Mouse (Mus musculus): ENCODE measurements around the gene Nkain1. TPM values are rescaled to one million over a fixed set of nuclear protein-coding genes. Genes with fewer than 3 reads are reported as not detected.

Nkain1 gene
- polyA plus RNA-seq, 1 experiment, result not detected

GRCm38 (mm10) chr4:130537371-130537770 lies 36.6 kb downstream of the Nkain1 start:
- Histone ChIP-seq H3K4me3 (replicated peaks) (no peak overlapping the region), H3K9me3 (peaks cover 9% of the 10 kb centered on the region), H3K27me3 (replicated peaks) (peaks cover 34% of the 10 kb centered on the region), H3K36me3 (replicated peaks; ENCODE audit: low read length) (no peaks in the 10 kb centered on the region), H3K4me1 (no peaks in the 10 kb centered on the region; the same call in 1 of the 2 replicates)
- TF ChIP-seq FLI1 (IDR thresholded peaks at IDR 0.05; ENCODE audit: low read length) (no peak), GATA1 (IDR thresholded peaks at IDR 0.05; ENCODE audit: borderline replicate concordance, low read length) (no peak)

GRCm38 (mm10) chr4:130535789-130536188 lies 38.2 kb downstream of the Nkain1 start:
- Histone ChIP-seq H3K4me3 (replicated peaks) (no peak overlapping the region), H3K9me3 (peaks cover 9% of the 10 kb centered on the region), H3K4me1 (peaks cover 7% of the 10 kb centered on the region), H3K36me3 (replicated peaks; ENCODE audit: low read length) (no peaks in the 10 kb centered on the region), H3K27me3 (replicated peaks) (peaks cover 40% of the 10 kb centered on the region)
- TF ChIP-seq GATA1 (IDR thresholded peaks at IDR 0.05; ENCODE audit: borderline replicate concordance, low read length), result no peak
- no peak for TF ChIP-seq FLI1 (IDR thresholded peaks at IDR 0.05; ENCODE audit: low read length)

- H3K4me1 ChIP-seq, result peaks cover 7% of the 10 kb centered on the region
- no peak for TF ChIP-seq GATA1 (IDR thresholded peaks at IDR 0.05; ENCODE audit: borderline replicate concordance, low read length)
- TF ChIP-seq FLI1 (IDR thresholded peaks at IDR 0.05; ENCODE audit: low read length), result no peak
- H3K27me3 ChIP-seq (replicated peaks), result peaks cover 46% of the 10 kb centered on the region
- no peaks in the 10 kb centered on the region for H3K36me3 ChIP-seq (replicated peaks; ENCODE audit: low read length)
- peaks cover 14% of the 10 kb centered on the region for H3K9me3 ChIP-seq
- H3K4me3 ChIP-seq (replicated peaks), result no peak overlapping the region
Observed at GRCm38 (mm10) chr4:130533975-130534374, 40.0 kb downstream of the Nkain1 start.

DNA sequence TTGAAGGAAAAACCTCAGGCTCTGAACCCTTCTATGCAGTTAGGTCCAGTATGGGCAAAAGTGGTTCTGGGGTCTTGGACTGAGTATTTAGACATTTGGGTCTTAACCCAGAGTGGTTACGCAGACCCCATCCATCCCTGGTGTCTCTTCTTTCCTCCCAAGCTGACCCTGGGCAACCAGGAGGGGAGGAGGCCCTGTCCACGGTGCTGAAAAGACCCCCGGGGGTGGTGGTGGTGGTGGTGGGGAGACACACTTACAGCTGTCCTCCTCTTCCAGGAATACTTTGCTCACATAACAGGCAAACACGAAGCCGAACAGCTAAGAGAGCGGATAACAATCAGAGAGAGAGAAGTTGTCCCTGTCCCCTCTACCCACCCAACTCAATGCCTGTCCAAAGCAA lies 41.6 kb downstream of the Nkain1 start:
- Histone ChIP-seq H3K36me3 (replicated peaks; ENCODE audit: low read length) (no peaks in the 10 kb centered on the region), H3K27me3 (replicated peaks) (peaks cover 40% of the 10 kb centered on the region), H3K4me3 (replicated peaks) (no peak overlapping the region), H3K4me1 (peaks cover 7% of the 10 kb centered on the region), H3K9me3 (peaks cover 24% of the 10 kb centered on the region)
- TF ChIP-seq GATA1 (IDR thresholded peaks at IDR 0.05; ENCODE audit: borderline replicate concordance, low read length), result no peak
- TF ChIP-seq FLI1 (IDR thresholded peaks at IDR 0.05; ENCODE audit: low read length), result no peak

GRCm38 (mm10) chr4:130531645-130532280 lies 42.2 kb downstream of the Nkain1 start:
- TF ChIP-seq FLI1 (IDR thresholded peaks at IDR 0.05; ENCODE audit: low read length) (no peak), GATA1 (IDR thresholded peaks at IDR 0.05; ENCODE audit: borderline replicate concordance, low read length) (no peak)
- Histone ChIP-seq H3K4me1 (peaks cover 7% of the 10 kb centered on the region), H3K36me3 (replicated peaks; ENCODE audit: low read length) (no peaks in the 10 kb centered on the region), H3K27me3 (replicated peaks) (peaks cover 46% of the 10 kb centered on the region), H3K4me3 (replicated peaks) (peak overlapping the region; percentile 82), H3K9me3 (peaks cover 28% of the 10 kb centered on the region)

- TF ChIP-seq FLI1 (IDR thresholded peaks at IDR 0.05; ENCODE audit: low read length) (no peak), GATA1 (IDR thresholded peaks at IDR 0.05; ENCODE audit: borderline replicate concordance, low read length) (no peak)
- no peaks in the 10 kb centered on the region for H3K36me3 ChIP-seq (replicated peaks; ENCODE audit: low read length)
- peaks cover 7% of the 10 kb centered on the region for H3K4me1 ChIP-seq
- no peak overlapping the region for H3K4me3 ChIP-seq (replicated peaks)
- H3K27me3 ChIP-seq (replicated peaks), result peaks cover 62% of the 10 kb centered on the region
- peaks cover 19% of the 10 kb centered on the region for H3K9me3 ChIP-seq
Observed at GRCm38 (mm10) chr4:130527804-130528203, 46.2 kb downstream of the Nkain1 start.

DNA sequence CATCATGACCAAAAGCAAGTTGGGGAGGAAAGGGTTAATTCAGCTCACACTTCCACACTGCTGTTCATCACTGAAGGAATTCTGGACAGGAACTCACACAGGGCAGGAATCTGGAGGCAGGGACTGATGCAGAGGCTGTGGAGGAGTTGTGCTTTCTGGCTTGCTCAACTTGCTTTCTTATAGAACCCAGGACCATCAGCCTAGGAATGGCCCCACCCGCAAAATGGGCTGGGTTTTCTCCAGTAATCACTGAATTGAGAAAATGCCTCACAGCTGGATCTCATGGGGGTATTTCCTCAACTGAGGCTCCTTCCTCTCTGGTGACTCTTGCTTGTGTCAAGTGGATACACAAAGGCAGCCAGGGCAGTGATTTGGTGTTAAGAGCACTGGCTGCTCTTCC lies 48.9 kb downstream of the Nkain1 start:
- Histone ChIP-seq H3K27me3 (replicated peaks) (peaks cover 56% of the 10 kb centered on the region), H3K4me1 (peaks cover 5% of the 10 kb centered on the region), H3K4me3 (replicated peaks) (no peak overlapping the region), H3K36me3 (replicated peaks; ENCODE audit: low read length) (no peaks in the 10 kb centered on the region), H3K9me3 (peaks cover 19% of the 10 kb centered on the region)
- TF ChIP-seq GATA1 (IDR thresholded peaks at IDR 0.05; ENCODE audit: borderline replicate concordance, low read length), result no peak
- no peak for TF ChIP-seq FLI1 (IDR thresholded peaks at IDR 0.05; ENCODE audit: low read length)

- Histone ChIP-seq H3K4me1 (peaks cover 18% of the 10 kb centered on the region), H3K36me3 (replicated peaks; ENCODE audit: low read length) (no peaks in the 10 kb centered on the region), H3K4me3 (replicated peaks) (peak overlapping the region; percentile 4), H3K27me3 (replicated peaks) (peaks cover 37% of the 10 kb centered on the region), H3K9me3 (no peaks in the 10 kb centered on the region)
- TF ChIP-seq GATA1 (IDR thresholded peaks at IDR 0.05; ENCODE audit: borderline replicate concordance, low read length) (no peak), FLI1 (IDR thresholded peaks at IDR 0.05; ENCODE audit: low read length) (no peak)
Observed at GRCm38 (mm10) chr4:130521466-130521865, 52.5 kb downstream of the Nkain1 start.

GRCm38 (mm10) chr4:130520482-130520851 lies 53.5 kb downstream of the Nkain1 start:
- Histone ChIP-seq H3K9me3 (no peaks in the 10 kb centered on the region), H3K36me3 (replicated peaks; ENCODE audit: low read length) (no peaks in the 10 kb centered on the region), H3K4me3 (replicated peaks) (peak overlapping the region; percentile 94), H3K4me1 (peaks cover 18% of the 10 kb centered on the region), H3K27me3 (replicated peaks) (peaks cover 30% of the 10 kb centered on the region)
- no peak for TF ChIP-seq FLI1 (IDR thresholded peaks at IDR 0.05; ENCODE audit: low read length)
- no peak for TF ChIP-seq GATA1 (IDR thresholded peaks at IDR 0.05; ENCODE audit: borderline replicate concordance, low read length)

DNA sequence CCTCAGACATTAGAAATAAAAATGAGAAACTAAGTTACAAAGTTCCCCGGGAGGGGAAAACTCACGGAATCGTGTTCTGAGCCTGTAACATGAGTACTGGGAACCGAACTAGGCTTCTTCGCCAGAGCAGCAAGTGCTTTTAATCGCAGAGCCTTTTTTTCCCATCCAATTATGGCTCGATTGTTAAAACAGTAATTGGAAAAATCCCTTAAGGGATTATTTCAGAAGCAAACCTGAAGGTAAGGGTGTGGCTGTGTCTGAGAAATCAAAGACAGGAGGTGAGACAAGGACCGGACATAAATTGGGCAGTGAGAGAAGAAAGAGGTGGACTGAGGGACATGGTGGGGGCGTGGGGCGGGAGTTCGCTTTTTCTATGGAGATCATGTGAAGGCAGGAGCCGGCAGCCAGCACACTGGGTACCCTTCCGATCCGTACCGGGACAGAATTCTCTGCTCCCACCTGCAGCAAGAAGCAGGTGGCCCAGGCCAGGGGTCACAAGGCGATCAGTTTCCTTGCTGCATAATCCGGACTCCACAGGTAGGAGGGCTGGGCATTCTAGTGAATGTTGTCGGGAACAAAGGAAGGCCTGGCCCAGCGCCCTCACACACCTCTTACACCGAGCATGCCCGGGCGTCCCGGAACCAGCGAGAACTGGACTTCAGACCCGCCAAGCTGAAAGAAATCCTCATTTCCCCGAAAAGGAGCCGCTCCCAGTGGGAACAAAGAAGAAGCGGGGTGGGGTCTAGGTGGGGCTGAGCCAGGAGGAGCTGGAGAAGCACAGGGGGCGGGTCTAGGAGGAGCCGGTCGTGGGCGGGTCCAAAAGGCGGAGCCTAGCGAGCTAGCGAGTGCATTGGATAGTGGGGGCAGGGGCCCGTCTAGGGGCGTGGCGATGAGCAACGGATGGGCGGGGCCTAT lies 54.1 kb downstream of the Nkain1 start:
- H3K27me3 ChIP-seq (replicated peaks), result peaks cover 24% of the 10 kb centered on the region
- peak overlapping the region; percentile 94 for H3K4me3 ChIP-seq (replicated peaks)
- no peaks in the 10 kb centered on the region for H3K36me3 ChIP-seq (replicated peaks; ENCODE audit: low read length)
- H3K9me3 ChIP-seq, result no peaks in the 10 kb centered on the region
- peaks cover 18% of the 10 kb centered on the region for H3K4me1 ChIP-seq
- no peak for TF ChIP-seq GATA1 (IDR thresholded peaks at IDR 0.05; ENCODE audit: borderline replicate concordance, low read length)
- no peak for TF ChIP-seq FLI1 (IDR thresholded peaks at IDR 0.05; ENCODE audit: low read length)

All from megakaryocyte, embryonic 14.5 days (primary cell).